Mouse (Mus musculus) liver, embryonic 13.5 days (tissue): ENCODE measurements around the gene D930048N14Rik. TPM values are rescaled to one million over a fixed set of nuclear protein-coding genes. Genes with fewer than 3 reads are reported as not detected.
"Not testable (repeated sequence)": the region's sequence is repeated elsewhere in the genome, so short reads cannot be mapped to it uniquely, and the experiment has no call there.

Source experiments
- ATAC-seq: fragments of 200-750 bp; cut with Nextera tagmentation; 2 replicates; pipeline ENCODE4 v1.8.0; 2017; ENCODE audit warnings: low read depth, mild to moderate bottlenecking, moderate number of reproducible peaks, moderate library complexity
- DNase-seq: peaks from one replicate; pipeline ENCODE4 v3.0.0; 2022
- H3K27ac ChIP-seq: fragments of 300-500 bp; sonication (generic); 2 replicates; pipeline ENCODE4 v1.5.1; 2015; ENCODE audit warnings: moderate library complexity, mild to moderate bottlenecking, inconsistent platforms
- H3K27me3 ChIP-seq: fragments of 300-500 bp; sonication (generic); 2 replicates; pipeline ENCODE4 v1.6.1; 2015; ENCODE audit warnings: mild to moderate bottlenecking, inconsistent platforms
- H3K36me3 ChIP-seq: fragments of 300-500 bp; sonication (generic); 2 replicates; pipeline ENCODE4 v1.6.1; 2015; ENCODE audit warnings: mild to moderate bottlenecking, inconsistent platforms
- H3K4me1 ChIP-seq: fragments of 300-500 bp; sonication (generic); replicated peaks from 2 replicates; pipeline ENCODE4 v1.6.1; 2015; ENCODE audit warnings: inconsistent platforms
- H3K4me2 ChIP-seq: fragments of 300-500 bp; sonication (generic); 2 replicates; pipeline ENCODE4 v1.6.1; 2015; ENCODE audit warnings: inconsistent platforms, mild to moderate bottlenecking, moderate library complexity
- H3K4me3 ChIP-seq: fragments of 300-500 bp; sonication (generic); replicated peaks from 2 replicates; pipeline ENCODE4 v1.5.1; 2015; ENCODE audit warnings: mild to moderate bottlenecking, inconsistent platforms
- H3K9ac ChIP-seq: fragments of 300-500 bp; sonication (generic); 2 replicates; pipeline ENCODE4 v1.6.1; 2015; ENCODE audit warnings: mild to moderate bottlenecking, inconsistent platforms
- H3K9me3 ChIP-seq: fragments of 300-500 bp; sonication (generic); replicated peaks from 2 replicates; pipeline ENCODE4 v1.6.1; 2016; ENCODE audit warnings: inconsistent platforms
- WGBS: fragments of 180-500 bp; shearing (Covaris S2); methylation state at CpG from one replicate; pipeline ENCODE4 v1.1.7; 2015; ENCODE audit not compliant: insufficient replicate concordance; 5-methylcytosine and 5-hydroxymethylcytosine counted together
- polyA plus RNA-seq: library from polyadenylated mRNA; unstranded; fragments of >200 nt; fragmentation: Nextera tagmentation; extraction: Ambion mirVana; gene quantifications from 2 replicates; pipeline ENCODE4 v1.2.1, GENCODE M21; 2015

Gene D930048N14Rik
- polyA plus RNA-seq, 1 experiment from 2014 or later: 0.29 TPM

- not testable (repeated sequence) for H3K36me3 ChIP-seq, DNase-seq, H3K27me3 ChIP-seq, ATAC-seq, H3K9me3 ChIP-seq
- Histone ChIP-seq H3K27ac (peak overlapping the region; percentile 85), H3K4me1 (peaks cover 56% of the 10 kb centered on the region), H3K9ac (peak overlapping the region; percentile 79), H3K4me2 (peak overlapping the region; percentile 77), H3K4me3 (peak overlapping the region; percentile 57)
- 81% methylated on average over 7 of the region's 7 CpGs for WGBS
Observed at GRCm38 (mm10) chr11:51616113-51616512, 34.6 kb upstream of the D930048N14Rik start.

GRCm38 (mm10) chr11:51617693-51618092 lies 33.1 kb upstream of the D930048N14Rik start:
- H3K27me3 ChIP-seq: no peaks in the 10 kb centered on the region
- H3K27ac ChIP-seq: no peak overlapping the region
- peaks cover 62% of the 10 kb centered on the region for H3K4me1 ChIP-seq
- no peak overlapping the region for H3K4me2 ChIP-seq
- H3K9ac ChIP-seq: no peak overlapping the region
- H3K36me3 ChIP-seq: peaks cover 13% of the 10 kb centered on the region
- H3K4me3 ChIP-seq: no peak overlapping the region
- H3K9me3 ChIP-seq: no peaks in the 10 kb centered on the region
- WGBS: 5% methylated on average over 4 of the region's 4 CpGs
- DNase-seq (peak; percentile 65), ATAC-seq (no peak)

GRCm38 (mm10) chr11:51618894-51619408 lies 31.8 kb upstream of the D930048N14Rik start:
- ATAC-seq: peak; percentile 18
- WGBS: 24% methylated on average over 8 of the region's 8 CpGs
- Histone ChIP-seq H3K27ac (peak overlapping the region; percentile 35), H3K4me2 (peak overlapping the region; percentile 91), H3K4me3 (peak overlapping the region; percentile 86), H3K9ac (peak overlapping the region; percentile 85), H3K36me3 (peaks cover 26% of the 10 kb centered on the region), H3K4me1 (peaks cover 71% of the 10 kb centered on the region), H3K9me3 (no peaks in the 10 kb centered on the region), H3K27me3 (no peaks in the 10 kb centered on the region)
- no peak for DNase-seq

GRCm38 (mm10) chr11:51619409-51620060 lies 31.2 kb upstream of the D930048N14Rik start, which contains the start of gene Nhp2:
Gene Nhp2, plus strand, starts transcription at chr11:51619735.
- peak; percentile 95 for DNase-seq
- Histone ChIP-seq H3K4me3 (peak within 1 kb of the TSS; percentile 86), H3K9me3 (no peaks in the 10 kb centered on the region), H3K27ac (peak within 1 kb of the TSS; percentile 64), H3K4me1 (peaks cover 75% of the 10 kb centered on the region), H3K9ac (peak within 1 kb of the TSS; percentile 85), H3K36me3 (peaks cover 32% of the 10 kb centered on the region), H3K4me2 (peak within 1 kb of the TSS; percentile 91), H3K27me3 (no peaks in the 10 kb centered on the region)
- peak; percentile 80 for ATAC-seq
- WGBS: under 1% methylated on average over 51 of the region's 51 CpGs

- Histone ChIP-seq H3K9me3 (no peaks in the 10 kb centered on the region), H3K9ac (peak overlapping the region; percentile 85), H3K36me3 (peaks cover 37% of the 10 kb centered on the region), H3K4me3 (peak overlapping the region; percentile 86), H3K4me1 (peaks cover 75% of the 10 kb centered on the region), H3K4me2 (peak overlapping the region; percentile 91), H3K27me3 (no peaks in the 10 kb centered on the region), H3K27ac (peak overlapping the region; percentile 64)
- ATAC-seq (no peak), DNase-seq (no peak)
- WGBS: under 1% methylated on average over 11 of the region's 11 CpGs
Observed at GRCm38 (mm10) chr11:51620084-51620483, 30.7 kb upstream of the D930048N14Rik start.

GRCm38 (mm10) chr11:51621776-51622175 lies 29.0 kb upstream of the D930048N14Rik start:
- H3K9me3 ChIP-seq: no peaks in the 10 kb centered on the region
- peak overlapping the region; percentile 91 for H3K4me2 ChIP-seq
- H3K9ac ChIP-seq: peak overlapping the region; percentile 85
- H3K4me1 ChIP-seq: peaks cover 69% of the 10 kb centered on the region
- no peaks in the 10 kb centered on the region for H3K27me3 ChIP-seq
- H3K27ac ChIP-seq: no peak overlapping the region
- no peak overlapping the region for H3K4me3 ChIP-seq
- WGBS: 91% methylated on average over 2 of the region's 2 CpGs
- peaks cover 52% of the 10 kb centered on the region for H3K36me3 ChIP-seq
- ATAC-seq: no peak
- DNase-seq: no peak

GRCm38 (mm10) chr11:51622971-51623491 lies 27.7 kb upstream of the D930048N14Rik start:
- DNase-seq (no peak), ATAC-seq (no peak)
- Histone ChIP-seq H3K27ac (no peak overlapping the region), H3K36me3 (peaks cover 65% of the 10 kb centered on the region), H3K9ac (no peak overlapping the region), H3K9me3 (no peaks in the 10 kb centered on the region), H3K4me2 (no peak overlapping the region), H3K4me1 (peaks cover 69% of the 10 kb centered on the region), H3K27me3 (no peaks in the 10 kb centered on the region), H3K4me3 (no peak overlapping the region)
- WGBS: 78% methylated on average over 7 of the region's 7 CpGs

- no peaks in the 10 kb centered on the region for H3K27me3 ChIP-seq
- peaks cover 61% of the 10 kb centered on the region for H3K4me1 ChIP-seq
- 58% methylated on average over 5 of the region's 5 CpGs for WGBS
- DNase-seq (peak; percentile 47), ATAC-seq (peak; percentile 70)
- H3K9ac ChIP-seq: peak overlapping the region; percentile 29
- H3K36me3 ChIP-seq: peaks cover 81% of the 10 kb centered on the region
- no peak overlapping the region for H3K4me2 ChIP-seq
- no peak overlapping the region for H3K4me3 ChIP-seq
- peak overlapping the region; percentile 69 for H3K27ac ChIP-seq
- H3K9me3 ChIP-seq: no peaks in the 10 kb centered on the region
Observed at GRCm38 (mm10) chr11:51625187-51625820, 25.4 kb upstream of the D930048N14Rik start.

- H3K9me3 ChIP-seq: no peaks in the 10 kb centered on the region
- H3K27me3 ChIP-seq: no peaks in the 10 kb centered on the region
- H3K4me1 ChIP-seq: peaks cover 48% of the 10 kb centered on the region
- DNase-seq (no peak), ATAC-seq (no peak)
- WGBS: 84% methylated on average over 9 of the region's 9 CpGs
- H3K36me3 ChIP-seq: peaks cover 73% of the 10 kb centered on the region
- no peak overlapping the region for H3K4me2 ChIP-seq
- no peak overlapping the region for H3K9ac ChIP-seq
- H3K27ac ChIP-seq: no peak overlapping the region
- no peak overlapping the region for H3K4me3 ChIP-seq
Observed at GRCm38 (mm10) chr11:51627425-51627824, 23.3 kb upstream of the D930048N14Rik start.

- DNase-seq (no peak), ATAC-seq (no peak)
- Histone ChIP-seq H3K27ac (no peak overlapping the region), H3K27me3 (no peaks in the 10 kb centered on the region), H3K9me3 (no peaks in the 10 kb centered on the region), H3K4me1 (peaks cover 49% of the 10 kb centered on the region), H3K9ac (no peak overlapping the region), H3K4me2 (no peak overlapping the region), H3K36me3 (peaks cover 68% of the 10 kb centered on the region), H3K4me3 (no peak overlapping the region)
- WGBS: 82% methylated on average over 8 of the region's 8 CpGs
Observed at GRCm38 (mm10) chr11:51627907-51628306, 22.8 kb upstream of the D930048N14Rik start.

- DNase-seq: no peak
- WGBS: 55% methylated on average over 15 of the region's 15 CpGs
- H3K36me3 ChIP-seq: peaks cover 49% of the 10 kb centered on the region
Observed at GRCm38 (mm10) chr11:51629651-51630314, 21.0 kb upstream of the D930048N14Rik start.

More at GRCm38 (mm10) chr11:51629651-51630314, 21.0 kb upstream of the D930048N14Rik start:
- H3K9me3 ChIP-seq: no peaks in the 10 kb centered on the region
- peaks cover 51% of the 10 kb centered on the region for H3K4me1 ChIP-seq
- H3K4me2 ChIP-seq: no peak overlapping the region
- no peaks in the 10 kb centered on the region for H3K27me3 ChIP-seq
- no peak for ATAC-seq
- H3K9ac ChIP-seq: no peak overlapping the region
- H3K27ac ChIP-seq: no peak overlapping the region
- H3K4me3 ChIP-seq: no peak overlapping the region
